Mouse (Mus musculus) forebrain, embryonic 16.5 days (tissue): Measurements from ENCODE around the gene Gm49396. TPM values are rescaled to one million over a fixed set of nuclear protein-coding genes. Genes with fewer than 3 reads are reported as not detected.

Experiments used
- ATAC-seq: fragments of 200-750 bp; cut with Nextera tagmentation; 2 replicates; pipeline ENCODE4 v1.8.0; 2017; ENCODE audit warnings: mild to moderate bottlenecking, moderate library complexity
- H3K27ac ChIP-seq: fragments of 300-500 bp; sonication (generic); 2 replicates; pipeline ENCODE4 v1.5.1; 2014; ENCODE audit warnings: low read length, control low read depth
- H3K27me3 ChIP-seq: fragments of 300-500 bp; sonication (generic); replicated peaks from 2 replicates; pipeline ENCODE4 v1.6.1; 2014; ENCODE audit warnings: low read length; ENCODE audit not compliant: control insufficient read depth, insufficient read depth
- H3K36me3 ChIP-seq: fragments of 300-500 bp; sonication (generic); 2 replicates; pipeline ENCODE4 v1.6.1; 2014; ENCODE audit not compliant: control insufficient read depth, insufficient read depth
- H3K4me1 ChIP-seq: fragments of 300-500 bp; sonication (generic); replicated peaks from 2 replicates; pipeline ENCODE4 v1.6.1; 2014; ENCODE audit warnings: low read length; ENCODE audit not compliant: control insufficient read depth, insufficient read depth
- H3K4me2 ChIP-seq: fragments of 300-500 bp; sonication (generic); 2 replicates; pipeline ENCODE4 v1.6.1; 2014; ENCODE audit warnings: mild to moderate bottlenecking, low read length, control low read depth
- H3K4me3 ChIP-seq: fragments of 300-500 bp; sonication (generic); replicated peaks from 2 replicates; pipeline ENCODE4 v1.5.1; 2014; ENCODE audit warnings: mild to moderate bottlenecking, low read length, control low read depth
- H3K9ac ChIP-seq: fragments of 300-500 bp; sonication (generic); replicated peaks from 2 replicates; pipeline ENCODE4 v1.6.1; 2014; ENCODE audit warnings: low read depth, low read length, control low read depth
- H3K9me3 ChIP-seq: fragments of 300-500 bp; sonication (generic); 2 replicates; pipeline ENCODE4 v1.6.1; 2016; ENCODE audit warnings: low read length; ENCODE audit not compliant: control insufficient read depth
- WGBS: fragments of 180-500 bp; shearing (Covaris S2); extraction: QIAGEN DNeasy Blood & Tissue Kit; methylation state at CpG from one replicate; pipeline ENCODE4 v1.1.7; 2014; 5-methylcytosine and 5-hydroxymethylcytosine counted together
- microRNA-seq: library from miRNA; unstranded; fragments of <30 nt; microRNA quantifications from one replicate; pipeline ENCODE4, GENCODE M21; 2017
- polyA plus RNA-seq: library from polyadenylated mRNA; unstranded; fragments of >200 nt; fragmentation: Nextera tagmentation; extraction: Ambion mirVana; gene quantifications from 2 replicates; pipeline ENCODE4 v1.2.1, GENCODE M21; 2015

Gene Gm49396
- polyA plus RNA-seq, 1 experiment from 2014 or later: 28.5 TPM

- Histone ChIP-seq H3K9ac (no peak overlapping the region), H3K27me3 (no peaks in the 10 kb centered on the region), H3K36me3 (peaks cover 11% of the 10 kb centered on the region), H3K9me3 (no peaks in the 10 kb centered on the region), H3K4me1 (no peaks in the 10 kb centered on the region), H3K27ac (no peak overlapping the region), H3K4me3 (no peak overlapping the region), H3K4me2 (no peak overlapping the region)
- WGBS: 79% methylated on average over 2 of the region's 2 CpGs
- no peak for ATAC-seq
Measured at GRCm38 (mm10) chr7:30614454-30614853, 51.3 kb downstream of the Gm49396 start.

DNA sequence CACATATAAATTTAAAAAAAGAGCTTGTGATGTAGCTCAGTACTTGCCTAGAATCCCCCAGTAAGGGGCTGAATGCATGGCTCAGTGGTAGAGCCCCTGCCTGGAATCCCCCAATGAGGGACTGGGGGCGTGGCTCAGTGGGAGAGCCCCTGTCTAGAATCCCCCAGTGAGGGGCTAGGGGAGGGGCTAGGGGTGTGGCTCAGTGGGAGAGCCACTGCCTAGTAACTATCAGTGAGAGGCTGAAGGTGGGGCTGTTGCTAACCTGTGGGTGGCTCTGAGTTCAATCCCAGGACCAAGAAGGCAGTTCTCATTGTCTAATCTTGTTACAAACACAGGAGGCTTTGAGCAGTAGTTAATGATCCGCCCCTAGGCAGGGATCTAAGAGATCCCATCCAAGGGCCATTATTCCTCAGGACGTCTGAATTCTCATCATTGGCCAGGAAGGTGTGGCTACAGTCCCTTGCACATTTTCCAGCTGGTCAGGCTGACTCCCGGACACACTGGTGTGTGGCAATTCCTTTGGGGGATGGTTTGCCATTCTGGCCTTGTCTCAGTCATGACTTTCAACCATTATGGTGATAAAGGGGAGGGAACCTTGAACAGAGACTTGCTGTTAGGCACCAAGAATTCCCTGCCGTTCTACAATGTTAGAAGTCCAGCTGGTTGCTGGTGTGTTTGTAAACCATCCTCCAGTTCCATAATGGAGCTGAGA is 52.1 kb downstream of the Gm49396 start:
- H3K4me2 ChIP-seq: no peak overlapping the region
- H3K9me3 ChIP-seq: no peaks in the 10 kb centered on the region
- no peak overlapping the region for H3K4me3 ChIP-seq
- H3K4me1 ChIP-seq: no peaks in the 10 kb centered on the region
- no peak for ATAC-seq
- H3K36me3 ChIP-seq: peaks cover 11% of the 10 kb centered on the region
- no peak overlapping the region for H3K9ac ChIP-seq
- 56% methylated on average over 5 of the region's 5 CpGs for WGBS
- H3K27me3 ChIP-seq: no peaks in the 10 kb centered on the region
- no peak overlapping the region for H3K27ac ChIP-seq

Small RNA genes within 50 kb of the gene (microRNA-seq; reads per million reads assigned to microRNA genes)
- not detected for gene Gm38670
- not detected for gene Mir3569

Other genes with a start within 250 kb of the Gm49396 start
- 8.5 and 11.7 TPM in 2 replicates for gene Syne4, start 248.5 kb upstream of the Gm49396 start, polyA plus RNA-seq
- not detected in 2 replicates for gene E130208F15Rik, start 241.6 kb upstream of the Gm49396 start, polyA plus RNA-seq
- gene Sdhaf1, start 239.4 kb upstream of the Gm49396 start, polyA plus RNA-seq: 18.0 and 19.3 TPM in 2 replicates
- gene Lrfn3, start 200.6 kb upstream of the Gm49396 start, polyA plus RNA-seq: 10.4 and 13.4 TPM in 2 replicates
- 14.0 and 19.1 TPM in 2 replicates for gene Tyrobp, start 149.6 kb upstream of the Gm49396 start, polyA plus RNA-seq
- gene Hcst, start 143.5 kb upstream of the Gm49396 start, polyA plus RNA-seq: not detected in 2 replicates
- gene Nfkbid, start 141.6 kb upstream of the Gm49396 start, polyA plus RNA-seq: 2.3 and 3.4 TPM in 2 replicates
- gene Aplp1, start 117.8 kb upstream of the Gm49396 start, polyA plus RNA-seq: 584 and 649 TPM in 2 replicates
- 0.22 and 0.43 TPM in 2 replicates for gene Kirrel2, start 105.7 kb upstream of the Gm49396 start, polyA plus RNA-seq
- gene Nphs1, start 105.0 kb upstream of the Gm49396 start, polyA plus RNA-seq: not detected in 2 replicates
- not detected in 2 replicates for gene Prodh2, start 69.7 kb upstream of the Gm49396 start, polyA plus RNA-seq
- 122 and 148 TPM in 2 replicates for gene Arhgap33, start 28.3 kb upstream of the Gm49396 start, polyA plus RNA-seq
- 9.3 and 11.1 TPM in 2 replicates for gene Hspb6, start 11.2 kb upstream of the Gm49396 start, polyA plus RNA-seq
- gene Proser3, start 11.0 kb upstream of the Gm49396 start, polyA plus RNA-seq: 8.8 and 13.5 TPM in 2 replicates
- 52.9 and 55.1 TPM in 2 replicates for gene Lin37, start 3.5 kb upstream of the Gm49396 start, polyA plus RNA-seq
- gene U2af1l4, start within 50 bp of the Gm49396 start, polyA plus RNA-seq: 107 and 111 TPM in 2 replicates
- 117 and 121 TPM in 2 replicates for gene Psenen, start 283 bp downstream of the Gm49396 start, polyA plus RNA-seq
- gene Igflr1, start 2.1 kb downstream of the Gm49396 start, polyA plus RNA-seq: 5.8 and 6.3 TPM in 2 replicates
- gene Kmt2b, start 25.4 kb downstream of the Gm49396 start, polyA plus RNA-seq: 8.7 and 15.6 TPM in 2 replicates
- 0.22 and 0.23 TPM in 2 replicates for gene Zbtb32, start 35.6 kb downstream of the Gm49396 start, polyA plus RNA-seq
- gene Upk1a, start 49.5 kb downstream of the Gm49396 start, polyA plus RNA-seq: 0.34 and 0.40 TPM in 2 replicates
- gene Cox6b1, start 62.8 kb downstream of the Gm49396 start, polyA plus RNA-seq: 860 and 869 TPM in 2 replicates
- gene Etv2, start 72.5 kb downstream of the Gm49396 start, polyA plus RNA-seq: not detected in 2 replicates
- 153 and 155 TPM in 2 replicates for gene Rbm42, start 87.0 kb downstream of the Gm49396 start, polyA plus RNA-seq
- gene Haus5, start 101.7 kb downstream of the Gm49396 start, polyA plus RNA-seq: 34.0 and 34.5 TPM in 2 replicates
- not detected in 2 replicates for gene Pmis2, start 108.3 kb downstream of the Gm49396 start, polyA plus RNA-seq
- gene 2200002J24Rik, start 135.6 kb downstream of the Gm49396 start, polyA plus RNA-seq: not detected in 2 replicates
- 1.3 and 2.4 TPM in 2 replicates for gene Atp4a, start 148.9 kb downstream of the Gm49396 start, polyA plus RNA-seq
- 202 and 214 TPM in 2 replicates for gene Tmem147, start 166.2 kb downstream of the Gm49396 start, polyA plus RNA-seq
- 0.68 and 1.1 TPM in 2 replicates for gene Gapdhs, start 180.3 kb downstream of the Gm49396 start, polyA plus RNA-seq
- 2.2 and 2.3 TPM in 2 replicates for gene Sbsn, start 188.1 kb downstream of the Gm49396 start, polyA plus RNA-seq
- 1.1 and 2.2 TPM in 2 replicates for gene Dmkn, start 200.4 kb downstream of the Gm49396 start, polyA plus RNA-seq
- gene Krtdap, start 224.6 kb downstream of the Gm49396 start, polyA plus RNA-seq: 3.9 TPM in 1 of 2 replicates, not detected in the other